Mouse (Mus musculus) spleen, adult 2 months (tissue): ENCODE measurements around the gene Nat9.

Experiments used
- CTCF ChIP-seq: fragments of 200-500 bp; IDR thresholded peaks from 2 replicates; pipeline ENCODE4 v1.5.1; 2011; ENCODE audit warnings: mild to moderate bottlenecking, inconsistent platforms; ENCODE audit not compliant: insufficient read depth, insufficient read length, insufficient replicate concordance; ENCODE audit errors: extremely low read depth
- POLR2A ChIP-seq: fragments of 200-500 bp; IDR thresholded peaks from 2 replicates; pipeline ENCODE4 v1.6.1; 2011; ENCODE audit warnings: low read depth, low read length, inconsistent platforms

GRCm38 (mm10) chr11:115219685-115220084, 32.0 kb upstream of the Nat9 start:
- TF ChIP-seq CTCF (no peak), POLR2A (no peak)
